Mouse (Mus musculus) limb, embryonic 13.5 days (tissue): ENCODE measurements around the gene Apobec2. TPM values are rescaled to one million over a fixed set of nuclear protein-coding genes. Genes with fewer than 3 reads are reported as not detected.
"Not testable (repeated sequence)": the region's sequence is repeated elsewhere in the genome, so short reads cannot be mapped to it uniquely, and the experiment has no call there.

ENCODE experiments used
- ATAC-seq: fragments of 200-750 bp; cut with Nextera tagmentation; 2 replicates; pipeline ENCODE4 v1.8.0; 2017; ENCODE audit warnings: low read depth, moderate number of reproducible peaks, moderate TSS enrichment; ENCODE audit not compliant: low FRiP score
- H3K27ac ChIP-seq: fragments of 300-500 bp; sonication (generic); 2 replicates; pipeline ENCODE4 v1.5.1; 2015; ENCODE audit warnings: inconsistent platforms, mild to moderate bottlenecking, moderate library complexity
- H3K27me3 ChIP-seq: fragments of 300-500 bp; sonication (generic); 2 replicates; pipeline ENCODE4 v1.6.1; 2015; ENCODE audit warnings: mild to moderate bottlenecking, inconsistent platforms
- H3K36me3 ChIP-seq: fragments of 300-500 bp; sonication (generic); 2 replicates; pipeline ENCODE4 v1.6.1; 2015; ENCODE audit warnings: inconsistent platforms, mild to moderate bottlenecking, moderate library complexity
- H3K4me1 ChIP-seq: fragments of 300-500 bp; sonication (generic); 2 replicates; pipeline ENCODE4 v1.6.1; 2015; ENCODE audit warnings: inconsistent platforms
- H3K4me2 ChIP-seq: fragments of 300-500 bp; sonication (generic); replicated peaks from 2 replicates; pipeline ENCODE4 v1.6.1; 2015; ENCODE audit warnings: inconsistent platforms, mild to moderate bottlenecking, moderate library complexity
- H3K4me3 ChIP-seq: fragments of 300-500 bp; sonication (generic); 2 replicates; pipeline ENCODE4 v1.5.1; 2015; ENCODE audit warnings: moderate library complexity, mild to moderate bottlenecking, inconsistent platforms
- H3K9ac ChIP-seq: fragments of 300-500 bp; sonication (generic); 2 replicates; pipeline ENCODE4 v1.6.1; 2015; ENCODE audit warnings: mild to moderate bottlenecking, inconsistent platforms
- H3K9me3 ChIP-seq: fragments of 300-500 bp; sonication (generic); 2 replicates; pipeline ENCODE4 v1.6.1; 2016; ENCODE audit warnings: inconsistent platforms
- WGBS: fragments of 180-500 bp; shearing (Covaris S2); methylation state at CpG from one replicate; pipeline ENCODE4 v1.1.7; 2015; 5-methylcytosine and 5-hydroxymethylcytosine counted together
- polyA plus RNA-seq: library from polyadenylated mRNA; unstranded; fragments of >200 nt; fragmentation: Nextera tagmentation; extraction: Ambion mirVana; gene quantifications from 2 replicates; pipeline ENCODE4 v1.2.1, GENCODE M21; 2015

The Apobec2 gene
- polyA plus RNA-seq, result 21.8 and 21.9 TPM in 2 replicates

- Histone ChIP-seq H3K4me3 (no peak within 1 kb of the TSS), H3K27me3 (no peaks in the 10 kb centered on the region), H3K9me3 (no peaks in the 10 kb centered on the region), H3K36me3 (no peaks in the 10 kb centered on the region), H3K4me1 (peaks cover 34% of the 10 kb centered on the region), H3K27ac (peak within 1 kb of the TSS; percentile 15; the same call in 1 of the 2 replicates), H3K9ac (no peak within 1 kb of the TSS), H3K4me2 (peak within 1 kb of the TSS; percentile 11; the same call in 1 of the 2 replicates)
- 0 out of 2 replicates have a peak, but pooled peaks have one; percentile 34 for ATAC-seq
- 67% methylated on average over 16 of the region's 16 CpGs for WGBS
These were observed at the start of gene Apobec2 for GRCm38 (mm10) chr17:48432158-48432980. TSS of gene Apobec2 (minus strand) at chr17:48432930.

GRCm38 (mm10) chr17:48479952-48480351 is 47.2 kb upstream of the Apobec2 start:
- Histone ChIP-seq H3K27me3 (no peaks in the 10 kb centered on the region), H3K27ac (no peak overlapping the region), H3K4me1 (no peaks in the 10 kb centered on the region), H3K4me2 (no peak overlapping the region), H3K9ac (no peak overlapping the region), H3K36me3 (no peaks in the 10 kb centered on the region), H3K9me3 (no peaks in the 10 kb centered on the region), H3K4me3 (no peak overlapping the region)
- no peak for ATAC-seq
- WGBS, result 89% methylated on average over 10 of the region's 10 CpGs

GRCm38 (mm10) chr17:48475444-48475843 is 42.7 kb upstream of the Apobec2 start:
- WGBS, result 82% methylated on average over 8 of the region's 8 CpGs

GRCm38 (mm10) chr17:48474282-48474681 is 41.6 kb upstream of the Apobec2 start:
- not testable (repeated sequence) for H3K4me2 ChIP-seq, H3K36me3 ChIP-seq, ATAC-seq, H3K27me3 ChIP-seq, H3K4me3 ChIP-seq, H3K9me3 ChIP-seq, H3K9ac ChIP-seq, H3K4me1 ChIP-seq, H3K27ac ChIP-seq
- 83% methylated on average over 6 of the region's 6 CpGs for WGBS

More at GRCm38 (mm10) chr17:48475444-48475843, 42.7 kb upstream of the Apobec2 start:
- H3K27ac ChIP-seq, result no peak overlapping the region
- H3K9me3 ChIP-seq, result no peaks in the 10 kb centered on the region
- H3K27me3 ChIP-seq, result no peaks in the 10 kb centered on the region
- H3K4me1 ChIP-seq, result no peaks in the 10 kb centered on the region
- no peak overlapping the region for H3K9ac ChIP-seq
- no peak overlapping the region for H3K4me3 ChIP-seq
- no peak for ATAC-seq
- H3K36me3 ChIP-seq, result no peaks in the 10 kb centered on the region
- H3K4me2 ChIP-seq, result no peak overlapping the region

- H3K4me3 ChIP-seq, result peak overlapping the region; percentile 18
- no peak overlapping the region for H3K9ac ChIP-seq
- ATAC-seq, result peak; percentile 62; the same call in 1 of the 2 replicates
- H3K27me3 ChIP-seq, result peaks cover 22% of the 10 kb centered on the region
- WGBS, result 7% methylated on average over 22 of the region's 22 CpGs
- peaks cover 11% of the 10 kb centered on the region; the same call in 1 of the 2 replicates for H3K4me1 ChIP-seq
- H3K4me2 ChIP-seq, result peak overlapping the region; percentile 50
- no peaks in the 10 kb centered on the region for H3K36me3 ChIP-seq
- no peaks in the 10 kb centered on the region for H3K9me3 ChIP-seq
- no peak overlapping the region for H3K27ac ChIP-seq
These were observed 34.9 kb upstream of the Apobec2 start for GRCm38 (mm10) chr17:48467395-48468231.

GRCm38 (mm10) chr17:48466769-48467394 is 34.2 kb upstream of the Apobec2 start:
- peaks cover 22% of the 10 kb centered on the region for H3K27me3 ChIP-seq
- no peak overlapping the region for H3K9ac ChIP-seq
- H3K27ac ChIP-seq, result no peak overlapping the region
- H3K4me1 ChIP-seq, result peaks cover 11% of the 10 kb centered on the region; the same call in 1 of the 2 replicates
- H3K9me3 ChIP-seq, result no peaks in the 10 kb centered on the region
- peak overlapping the region; percentile 50 for H3K4me2 ChIP-seq
- peak; percentile 34; the same call in 1 of the 2 replicates for ATAC-seq
- 35% methylated on average over 22 of the region's 22 CpGs for WGBS
- H3K4me3 ChIP-seq, result peak overlapping the region; percentile 18
- no peaks in the 10 kb centered on the region for H3K36me3 ChIP-seq

GRCm38 (mm10) chr17:48463391-48463790 is 30.7 kb upstream of the Apobec2 start:
- H3K9me3 ChIP-seq, result no peaks in the 10 kb centered on the region
- no peaks in the 10 kb centered on the region for H3K36me3 ChIP-seq
- ATAC-seq, result no peak
- no peak overlapping the region for H3K4me2 ChIP-seq
- H3K4me3 ChIP-seq, result no peak overlapping the region
- H3K27ac ChIP-seq, result no peak overlapping the region
- H3K27me3 ChIP-seq, result peaks cover 22% of the 10 kb centered on the region
- WGBS, result 86% methylated on average over 4 of the region's 4 CpGs
- H3K9ac ChIP-seq, result no peak overlapping the region
- peaks cover 11% of the 10 kb centered on the region; the same call in 1 of the 2 replicates for H3K4me1 ChIP-seq

GRCm38 (mm10) chr17:48462096-48462495 is 29.4 kb upstream of the Apobec2 start:
- H3K4me1 ChIP-seq, result peaks cover 7% of the 10 kb centered on the region; the same call in 1 of the 2 replicates
- H3K9me3 ChIP-seq, result no peaks in the 10 kb centered on the region
- H3K27ac ChIP-seq, result no peak overlapping the region
- no peak for ATAC-seq
- no peak overlapping the region for H3K4me2 ChIP-seq
- 91% methylated on average over 13 of the region's 13 CpGs for WGBS
- H3K27me3 ChIP-seq, result peaks cover 11% of the 10 kb centered on the region
- no peak overlapping the region for H3K9ac ChIP-seq
- H3K36me3 ChIP-seq, result no peaks in the 10 kb centered on the region
- H3K4me3 ChIP-seq, result no peak overlapping the region

GRCm38 (mm10) chr17:48457971-48458653 is 25.4 kb upstream of the Apobec2 start:
- 72% methylated on average over 13 of the region's 13 CpGs for WGBS
- H3K9me3 ChIP-seq, result no peaks in the 10 kb centered on the region
- H3K4me3 ChIP-seq, result no peak overlapping the region
- H3K9ac ChIP-seq, result no peak overlapping the region
- H3K36me3 ChIP-seq, result no peaks in the 10 kb centered on the region
- H3K27ac ChIP-seq, result no peak overlapping the region
- H3K4me2 ChIP-seq, result no peak overlapping the region
- no peaks in the 10 kb centered on the region for H3K27me3 ChIP-seq
- no peaks in the 10 kb centered on the region for H3K4me1 ChIP-seq
- no peak for ATAC-seq

GRCm38 (mm10) chr17:48455955-48456354 is 23.2 kb upstream of the Apobec2 start:
- no peaks in the 10 kb centered on the region for H3K36me3 ChIP-seq
- no peaks in the 10 kb centered on the region for H3K27me3 ChIP-seq
- no peak overlapping the region for H3K27ac ChIP-seq
- H3K9ac ChIP-seq, result no peak overlapping the region
- H3K4me2 ChIP-seq, result no peak overlapping the region
- no peak overlapping the region for H3K4me3 ChIP-seq
- ATAC-seq, result no peak
- 89% methylated on average over 2 of the region's 2 CpGs for WGBS
- no peaks in the 10 kb centered on the region for H3K4me1 ChIP-seq
- no peaks in the 10 kb centered on the region for H3K9me3 ChIP-seq

GRCm38 (mm10) chr17:48454688-48455087 is 22.0 kb upstream of the Apobec2 start, which contains the start of gene Unc5cl:
TSS of gene Unc5cl (plus strand) at chr17:48454901.
- H3K9ac ChIP-seq, result no peak within 1 kb of the TSS
- 65% methylated on average over 11 of the region's 11 CpGs for WGBS
- H3K9me3 ChIP-seq, result no peaks in the 10 kb centered on the region
- H3K4me2 ChIP-seq, result 0 out of 2 replicates have a peak within 1 kb of the TSS, but pooled peaks have one; percentile 12
- no peaks in the 10 kb centered on the region for H3K27me3 ChIP-seq
- H3K4me1 ChIP-seq, result no peaks in the 10 kb centered on the region
- no peak within 1 kb of the TSS for H3K4me3 ChIP-seq
- no peaks in the 10 kb centered on the region for H3K36me3 ChIP-seq
- no peak within 1 kb of the TSS for H3K27ac ChIP-seq
- no peak for ATAC-seq
